Mouse (Mus musculus): ENCODE measurements around the gene Cnksr1. TPM values are rescaled to one million over a fixed set of nuclear protein-coding genes. Genes with fewer than 3 reads are reported as not detected.
"Not testable (repeated sequence)": the region's sequence is repeated elsewhere in the genome, so short reads cannot be mapped to it uniquely, and the experiment has no call there.

Gene Cnksr1
- polyA plus RNA-seq, 1 experiment from 2014 or later: 6.4 TPM

- H3K4me1 ChIP-seq (ENCODE audit: control insufficient read depth, insufficient read depth, low read length); H3K4me2 ChIP-seq (replicated peaks; ENCODE audit: low read depth, low read length); H3K36me3 ChIP-seq (ENCODE audit: control insufficient read depth, insufficient read depth, low read length); H3K27me3 ChIP-seq (ENCODE audit: control insufficient read depth, insufficient read depth, low read length); H3K27ac ChIP-seq (ENCODE audit: low read depth, low read length); H3K9ac ChIP-seq (ENCODE audit: low read depth, low read length); H3K4me3 ChIP-seq (ENCODE audit: low read length); H3K9me3 ChIP-seq (ENCODE audit: control insufficient read depth, low read length); ATAC-seq (ENCODE audit: low FRiP score, low TSS enrichment): not testable (repeated sequence)
These were observed 31.4 kb upstream of the Cnksr1 start for GRCm38 (mm10) chr4:134269622-134270021.

- WGBS: 84% methylated on average over 19 of the region's 19 CpGs
- Histone ChIP-seq H3K9ac (ENCODE audit: low read depth, low read length) (no peak overlapping the region), H3K27me3 (ENCODE audit: control insufficient read depth, insufficient read depth, low read length) (no peaks in the 10 kb centered on the region), H3K4me2 (replicated peaks; ENCODE audit: low read depth, low read length) (no peak overlapping the region), H3K9me3 (ENCODE audit: control insufficient read depth, low read length) (no peaks in the 10 kb centered on the region), H3K27ac (ENCODE audit: low read depth, low read length) (no peak overlapping the region), H3K36me3 (ENCODE audit: control insufficient read depth, insufficient read depth, low read length) (no peaks in the 10 kb centered on the region), H3K4me1 (ENCODE audit: control insufficient read depth, insufficient read depth, low read length) (peaks cover 5% of the 10 kb centered on the region; the same call in 1 of the 2 replicates), H3K4me3 (ENCODE audit: low read length) (no peak overlapping the region)
- no peak for ATAC-seq (ENCODE audit: low FRiP score, low TSS enrichment)
These were observed 30.0 kb upstream of the Cnksr1 start for GRCm38 (mm10) chr4:134268102-134268655.

GRCm38 (mm10) chr4:134265860-134266585, 27.8 kb upstream of the Cnksr1 start:
- 32% methylated on average over 9 of the region's 9 CpGs for WGBS
- Histone ChIP-seq H3K36me3 (ENCODE audit: control insufficient read depth, insufficient read depth, low read length) (no peaks in the 10 kb centered on the region), H3K4me1 (ENCODE audit: control insufficient read depth, insufficient read depth, low read length) (no peaks in the 10 kb centered on the region), H3K27ac (ENCODE audit: low read depth, low read length) (no peak overlapping the region), H3K4me2 (replicated peaks; ENCODE audit: low read depth, low read length) (no peak overlapping the region), H3K4me3 (ENCODE audit: low read length) (no peak overlapping the region), H3K9me3 (ENCODE audit: control insufficient read depth, low read length) (no peaks in the 10 kb centered on the region), H3K27me3 (ENCODE audit: control insufficient read depth, insufficient read depth, low read length) (no peaks in the 10 kb centered on the region), H3K9ac (ENCODE audit: low read depth, low read length) (no peak overlapping the region)
- no peak for ATAC-seq (ENCODE audit: low FRiP score, low TSS enrichment)

- 37% methylated on average over 6 of the region's 6 CpGs for WGBS
These were observed 25.0 kb upstream of the Cnksr1 start for GRCm38 (mm10) chr4:134263191-134263590.

GRCm38 (mm10) chr4:134258354-134258753, 20.2 kb upstream of the Cnksr1 start:
- 49% methylated on average over 11 of the region's 11 CpGs for WGBS
- Histone ChIP-seq H3K27ac (ENCODE audit: low read depth, low read length) (no peak overlapping the region), H3K4me1 (ENCODE audit: control insufficient read depth, insufficient read depth, low read length) (peaks cover 24% of the 10 kb centered on the region), H3K9ac (ENCODE audit: low read depth, low read length) (no peak overlapping the region), H3K27me3 (ENCODE audit: control insufficient read depth, insufficient read depth, low read length) (peaks cover 5% of the 10 kb centered on the region; the same call in 1 of the 2 replicates), H3K9me3 (ENCODE audit: control insufficient read depth, low read length) (no peaks in the 10 kb centered on the region), H3K4me2 (replicated peaks; ENCODE audit: low read depth, low read length) (no peak overlapping the region), H3K36me3 (ENCODE audit: control insufficient read depth, insufficient read depth, low read length) (no peaks in the 10 kb centered on the region), H3K4me3 (ENCODE audit: low read length) (no peak overlapping the region)
- no peak for ATAC-seq (ENCODE audit: low FRiP score, low TSS enrichment)

More at GRCm38 (mm10) chr4:134263191-134263590, 25.0 kb upstream of the Cnksr1 start:
- Histone ChIP-seq H3K36me3 (ENCODE audit: control insufficient read depth, insufficient read depth, low read length) (no peaks in the 10 kb centered on the region), H3K9ac (ENCODE audit: low read depth, low read length) (no peak overlapping the region), H3K4me1 (ENCODE audit: control insufficient read depth, insufficient read depth, low read length) (0 out of 2 replicates have a peak, but pooled peaks cover 3% of the 10 kb centered on the region), H3K9me3 (ENCODE audit: control insufficient read depth, low read length) (no peaks in the 10 kb centered on the region), H3K4me3 (ENCODE audit: low read length) (no peak overlapping the region), H3K4me2 (replicated peaks; ENCODE audit: low read depth, low read length) (no peak overlapping the region), H3K27me3 (ENCODE audit: control insufficient read depth, insufficient read depth, low read length) (no peaks in the 10 kb centered on the region), H3K27ac (ENCODE audit: low read depth, low read length) (no peak overlapping the region)
- ATAC-seq (ENCODE audit: low FRiP score, low TSS enrichment): no peak

- Histone ChIP-seq H3K4me2 (replicated peaks; ENCODE audit: low read depth, low read length) (no peak overlapping the region), H3K4me1 (ENCODE audit: control insufficient read depth, insufficient read depth, low read length) (peaks cover 33% of the 10 kb centered on the region), H3K27ac (ENCODE audit: low read depth, low read length) (peak overlapping the region; percentile 3; the same call in 1 of the 2 replicates), H3K4me3 (ENCODE audit: low read length) (no peak overlapping the region), H3K36me3 (ENCODE audit: control insufficient read depth, insufficient read depth, low read length) (no peaks in the 10 kb centered on the region), H3K9me3 (ENCODE audit: control insufficient read depth, low read length) (no peaks in the 10 kb centered on the region), H3K27me3 (ENCODE audit: control insufficient read depth, insufficient read depth, low read length) (peaks cover 14% of the 10 kb centered on the region; the same call in 1 of the 2 replicates), H3K9ac (ENCODE audit: low read depth, low read length) (no peak overlapping the region)
- 20% methylated on average over 11 of the region's 11 CpGs for WGBS
- ATAC-seq (ENCODE audit: low FRiP score, low TSS enrichment): no peak
These were observed 19.2 kb upstream of the Cnksr1 start for GRCm38 (mm10) chr4:134257198-134258009.

GRCm38 (mm10) chr4:134256407-134257197, 18.4 kb upstream of the Cnksr1 start:
- no peaks in the 10 kb centered on the region for H3K36me3 ChIP-seq (ENCODE audit: control insufficient read depth, insufficient read depth, low read length)
- H3K9me3 ChIP-seq (ENCODE audit: control insufficient read depth, low read length): no peaks in the 10 kb centered on the region
- WGBS: 7% methylated on average over 19 of the region's 19 CpGs
- H3K27ac ChIP-seq (ENCODE audit: low read depth, low read length): peak overlapping the region; percentile 24; the same call in 1 of the 2 replicates
- H3K27me3 ChIP-seq (ENCODE audit: control insufficient read depth, insufficient read depth, low read length): peaks cover 22% of the 10 kb centered on the region
- H3K4me1 ChIP-seq (ENCODE audit: control insufficient read depth, insufficient read depth, low read length): peaks cover 39% of the 10 kb centered on the region
- 0 out of 2 replicates have a peak, but pooled peaks have one; percentile 22 for ATAC-seq (ENCODE audit: low FRiP score, low TSS enrichment)
- peak overlapping the region; percentile 19; the same call in 1 of the 2 replicates for H3K9ac ChIP-seq (ENCODE audit: low read depth, low read length)
- H3K4me3 ChIP-seq (ENCODE audit: low read length): no peak overlapping the region
- H3K4me2 ChIP-seq (replicated peaks; ENCODE audit: low read depth, low read length): peak overlapping the region; percentile 2; the same call in 1 of the 2 replicates

GRCm38 (mm10) chr4:134255854-134256253, 17.7 kb upstream of the Cnksr1 start:
- 23% methylated on average over 4 of the region's 4 CpGs for WGBS
- ATAC-seq (ENCODE audit: low FRiP score, low TSS enrichment): no peak
- Histone ChIP-seq H3K9me3 (ENCODE audit: control insufficient read depth, low read length) (no peaks in the 10 kb centered on the region), H3K4me2 (replicated peaks; ENCODE audit: low read depth, low read length) (no peak overlapping the region), H3K27ac (ENCODE audit: low read depth, low read length) (peak overlapping the region; percentile 24; the same call in 1 of the 2 replicates), H3K9ac (ENCODE audit: low read depth, low read length) (0 out of 2 replicates have a peak overlapping the region, but pooled peaks have one; percentile 19), H3K4me1 (ENCODE audit: control insufficient read depth, insufficient read depth, low read length) (peaks cover 46% of the 10 kb centered on the region), H3K36me3 (ENCODE audit: control insufficient read depth, insufficient read depth, low read length) (no peaks in the 10 kb centered on the region), H3K27me3 (ENCODE audit: control insufficient read depth, insufficient read depth, low read length) (peaks cover 30% of the 10 kb centered on the region), H3K4me3 (ENCODE audit: low read length) (no peak overlapping the region)

Measured in kidney, embryonic 14.5 days (tissue).